Mouse (Mus musculus) hindbrain, embryonic 11.5 days (tissue): Measurements from ENCODE around the gene Rufy3. TPM values are rescaled to one million over a fixed set of nuclear protein-coding genes. Genes with fewer than 3 reads are reported as not detected.

Experiments
- ATAC-seq: fragments of 200-750 bp; cut with Nextera tagmentation; 2 replicates; pipeline ENCODE4 v1.8.0; 2017; ENCODE audit warnings: mild to moderate bottlenecking, moderate TSS enrichment, moderate library complexity; ENCODE audit not compliant: low FRiP score
- DNase-seq: peaks from one replicate; pipeline ENCODE4 v3.0.0-alpha.2; 2015; ENCODE audit warnings: low spot score
- H3K27ac ChIP-seq: fragments of 300-500 bp; sonication (generic); 2 replicates; pipeline ENCODE4 v1.5.1; 2014; ENCODE audit warnings: mild to moderate bottlenecking, low read depth, low read length
- H3K27me3 ChIP-seq: fragments of 300-500 bp; sonication (generic); 2 replicates; pipeline ENCODE4 v1.6.1; 2014; ENCODE audit warnings: mild to moderate bottlenecking, low read length, moderate library complexity, mixed read lengths; ENCODE audit not compliant: control insufficient read depth, insufficient read depth
- H3K36me3 ChIP-seq: fragments of 300-500 bp; sonication (generic); 2 replicates; pipeline ENCODE4 v1.6.1; 2014; ENCODE audit warnings: mild to moderate bottlenecking, low read length, moderate library complexity, mixed read lengths; ENCODE audit not compliant: control insufficient read depth, insufficient read depth
- H3K4me1 ChIP-seq: fragments of 300-500 bp; sonication (generic); replicated peaks from 2 replicates; pipeline ENCODE4 v1.6.1; 2014; ENCODE audit warnings: low read length, mixed read lengths; ENCODE audit not compliant: control insufficient read depth, insufficient read depth
- H3K4me2 ChIP-seq: fragments of 300-500 bp; sonication (generic); replicated peaks from 2 replicates; pipeline ENCODE4 v1.6.1; 2014; ENCODE audit warnings: mild to moderate bottlenecking, low read depth, low read length
- H3K4me3 ChIP-seq: fragments of 300-500 bp; sonication (generic); 2 replicates; pipeline ENCODE4 v1.5.1; 2014; ENCODE audit warnings: low read depth, low read length
- H3K9ac ChIP-seq: fragments of 300-500 bp; sonication (generic); 2 replicates; pipeline ENCODE4 v1.6.1; 2014; ENCODE audit warnings: low read depth, low read length
- H3K9me3 ChIP-seq: fragments of 300-500 bp; sonication (generic); 2 replicates; pipeline ENCODE4 v1.6.1; 2016; ENCODE audit warnings: low read length; ENCODE audit not compliant: control insufficient read depth
- WGBS: fragments of 180-500 bp; shearing (Covaris S2); extraction: QIAGEN DNeasy Blood & Tissue Kit; methylation state at CpG from one replicate; pipeline ENCODE4 v1.1.7; 2014; 5-methylcytosine and 5-hydroxymethylcytosine counted together
- polyA plus RNA-seq: library from polyadenylated mRNA; unstranded; fragments of >200 nt; fragmentation: Nextera tagmentation; extraction: Ambion mirVana; gene quantifications from 2 replicates; pipeline ENCODE4 v1.2.1, GENCODE M21; 2014

Gene Rufy3
- polyA plus RNA-seq, 1 experiment from 2014 or later: 180 TPM

GRCm38 (mm10) chr5:88632463-88632862 is 67.6 kb downstream of the Rufy3 start:
- ATAC-seq (no peak), DNase-seq (no peak)
- Histone ChIP-seq H3K27me3 (no peaks in the 10 kb centered on the region), H3K27ac (no peak overlapping the region), H3K9me3 (no peaks in the 10 kb centered on the region), H3K36me3 (0 out of 2 replicates have a peak, but pooled peaks cover 6% of the 10 kb centered on the region), H3K4me1 (no peaks in the 10 kb centered on the region), H3K4me2 (no peak overlapping the region), H3K9ac (no peak overlapping the region), H3K4me3 (no peak overlapping the region)
- WGBS: 72% methylated on average over 9 of the region's 9 CpGs

- 85% methylated on average over 5 of the region's 5 CpGs for WGBS
- no peak overlapping the region for H3K9ac ChIP-seq
- ATAC-seq: no peak
- H3K36me3 ChIP-seq: 0 out of 2 replicates have a peak, but pooled peaks cover 8% of the 10 kb centered on the region
- H3K9me3 ChIP-seq: no peaks in the 10 kb centered on the region
- no peak overlapping the region for H3K27ac ChIP-seq
- H3K27me3 ChIP-seq: no peaks in the 10 kb centered on the region
- H3K4me1 ChIP-seq: no peaks in the 10 kb centered on the region
- DNase-seq: no peak
- H3K4me3 ChIP-seq: no peak overlapping the region
- H3K4me2 ChIP-seq: no peak overlapping the region
Observed at GRCm38 (mm10) chr5:88634076-88634475, 69.2 kb downstream of the Rufy3 start.

GRCm38 (mm10) chr5:88642786-88643185 is 77.9 kb downstream of the Rufy3 start:
- 87% methylated on average over 9 of the region's 9 CpGs for WGBS
- Histone ChIP-seq H3K27me3 (no peaks in the 10 kb centered on the region), H3K9me3 (no peaks in the 10 kb centered on the region), H3K4me3 (no peak overlapping the region), H3K36me3 (peaks cover 10% of the 10 kb centered on the region; the same call in 1 of the 2 replicates), H3K27ac (no peak overlapping the region), H3K4me1 (no peaks in the 10 kb centered on the region), H3K9ac (no peak overlapping the region), H3K4me2 (no peak overlapping the region)
- ATAC-seq: no peak
- no peak for DNase-seq

GRCm38 (mm10) chr5:88643491-88643890 is 78.7 kb downstream of the Rufy3 start:
- Histone ChIP-seq H3K27me3 (no peaks in the 10 kb centered on the region), H3K4me1 (no peaks in the 10 kb centered on the region), H3K9ac (no peak overlapping the region), H3K27ac (no peak overlapping the region), H3K9me3 (no peaks in the 10 kb centered on the region), H3K36me3 (peaks cover 10% of the 10 kb centered on the region; the same call in 1 of the 2 replicates), H3K4me2 (no peak overlapping the region), H3K4me3 (no peak overlapping the region)
- WGBS: 92% methylated on average over 9 of the region's 9 CpGs
- DNase-seq (no peak), ATAC-seq (no peak)

- Histone ChIP-seq H3K4me1 (no peaks in the 10 kb centered on the region), H3K27me3 (no peaks in the 10 kb centered on the region), H3K4me2 (no peak overlapping the region), H3K4me3 (no peak overlapping the region), H3K9me3 (no peaks in the 10 kb centered on the region), H3K36me3 (peaks cover 14% of the 10 kb centered on the region), H3K9ac (no peak overlapping the region), H3K27ac (no peak overlapping the region)
- no peak for ATAC-seq
- no peak for DNase-seq
- WGBS: 88% methylated on average over 2 of the region's 2 CpGs
Observed at GRCm38 (mm10) chr5:88644901-88645300, 80.1 kb downstream of the Rufy3 start.

GRCm38 (mm10) chr5:88645405-88645804 is 80.6 kb downstream of the Rufy3 start:
- no peak for ATAC-seq
- WGBS: 80% methylated on average over 5 of the region's 5 CpGs
- Histone ChIP-seq H3K9me3 (no peaks in the 10 kb centered on the region), H3K27me3 (no peaks in the 10 kb centered on the region), H3K4me3 (no peak overlapping the region), H3K9ac (no peak overlapping the region), H3K4me2 (no peak overlapping the region), H3K27ac (no peak overlapping the region), H3K4me1 (no peaks in the 10 kb centered on the region), H3K36me3 (peaks cover 14% of the 10 kb centered on the region)
- no peak for DNase-seq

- ATAC-seq: no peak
- DNase-seq: no peak
- Histone ChIP-seq H3K36me3 (peaks cover 9% of the 10 kb centered on the region), H3K4me3 (no peak overlapping the region), H3K4me1 (no peaks in the 10 kb centered on the region), H3K27ac (no peak overlapping the region), H3K4me2 (no peak overlapping the region), H3K27me3 (no peaks in the 10 kb centered on the region), H3K9me3 (no peaks in the 10 kb centered on the region), H3K9ac (no peak overlapping the region)
- 91% methylated on average over 17 of the region's 17 CpGs for WGBS
Observed at GRCm38 (mm10) chr5:88649250-88650173, 84.7 kb downstream of the Rufy3 start.

- Histone ChIP-seq H3K4me3 (no peak overlapping the region), H3K9ac (no peak overlapping the region), H3K4me2 (no peak overlapping the region), H3K27me3 (no peaks in the 10 kb centered on the region), H3K9me3 (no peaks in the 10 kb centered on the region), H3K27ac (no peak overlapping the region), H3K4me1 (no peaks in the 10 kb centered on the region), H3K36me3 (peaks cover 6% of the 10 kb centered on the region; the same call in 1 of the 2 replicates)
- ATAC-seq: no peak
- 85% methylated on average over 5 of the region's 5 CpGs for WGBS
- no peak for DNase-seq
Observed at GRCm38 (mm10) chr5:88652589-88652988, 87.7 kb downstream of the Rufy3 start.

- ATAC-seq (no peak), DNase-seq (no peak)
- peaks cover 2% of the 10 kb centered on the region; the same call in 1 of the 2 replicates for H3K36me3 ChIP-seq
- H3K27me3 ChIP-seq: no peaks in the 10 kb centered on the region
- H3K4me1 ChIP-seq: no peaks in the 10 kb centered on the region
- H3K4me3 ChIP-seq: no peak overlapping the region
- H3K4me2 ChIP-seq: no peak overlapping the region
- H3K9ac ChIP-seq: no peak overlapping the region
- H3K27ac ChIP-seq: no peak overlapping the region
- WGBS: 97% methylated on average over 1 of the region's 1 CpGs
- no peaks in the 10 kb centered on the region for H3K9me3 ChIP-seq
Observed at GRCm38 (mm10) chr5:88657868-88658267, 93.0 kb downstream of the Rufy3 start.
